Mouse (Mus musculus): ENCODE results near the gene Gclc. TPM values are rescaled to one million over a fixed set of nuclear protein-coding genes. Genes with fewer than 3 reads are reported as not detected.
A peak's percentile ranks its signal among the peaks of the same experiment; 100 is the strongest.

Gene Gclc
- total RNA-seq, 1 experiment from 2014 or later: 45.1 TPM

DNA sequence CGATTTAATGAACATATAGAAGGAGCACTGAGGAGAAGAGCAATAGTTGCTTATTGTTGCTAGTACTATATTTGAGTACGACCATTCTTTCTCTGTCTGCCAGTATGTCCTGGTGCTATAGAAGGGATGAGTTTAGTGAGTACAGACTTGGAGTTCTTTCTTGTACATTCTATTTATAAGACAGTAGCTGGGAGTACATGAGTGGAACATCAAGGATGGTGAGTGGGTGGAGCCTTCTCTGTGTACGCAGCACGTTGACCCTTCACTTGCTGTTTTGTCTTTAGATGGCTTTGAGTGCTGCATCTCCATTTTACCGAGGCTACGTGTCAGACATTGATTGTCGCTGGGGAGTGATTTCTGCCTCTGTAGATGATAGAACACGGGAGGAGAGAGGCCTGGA is 31.1 kb downstream of the Gclc start:
- DNase-seq: no peak

DNA sequence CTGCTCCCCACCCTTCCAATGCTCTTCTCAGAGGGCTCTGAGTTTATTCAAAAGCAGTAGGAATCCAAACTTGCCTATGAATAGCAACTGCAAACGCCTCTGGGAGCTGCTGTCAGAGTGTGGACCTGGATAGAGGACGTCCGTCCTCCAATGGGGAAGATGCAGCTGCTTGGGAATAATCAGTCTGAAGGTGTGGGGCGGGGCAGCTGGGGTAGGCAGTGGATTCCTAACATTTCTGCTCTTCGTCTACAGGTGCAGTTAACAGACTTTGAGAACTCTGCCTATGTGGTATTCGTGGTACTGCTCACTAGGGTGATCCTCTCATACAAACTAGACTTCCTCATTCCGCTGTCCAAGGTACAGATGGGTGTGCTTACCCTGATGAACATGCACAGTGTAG is 33.6 kb downstream of the Gclc start:
- DNase-seq: no peak

DNA sequence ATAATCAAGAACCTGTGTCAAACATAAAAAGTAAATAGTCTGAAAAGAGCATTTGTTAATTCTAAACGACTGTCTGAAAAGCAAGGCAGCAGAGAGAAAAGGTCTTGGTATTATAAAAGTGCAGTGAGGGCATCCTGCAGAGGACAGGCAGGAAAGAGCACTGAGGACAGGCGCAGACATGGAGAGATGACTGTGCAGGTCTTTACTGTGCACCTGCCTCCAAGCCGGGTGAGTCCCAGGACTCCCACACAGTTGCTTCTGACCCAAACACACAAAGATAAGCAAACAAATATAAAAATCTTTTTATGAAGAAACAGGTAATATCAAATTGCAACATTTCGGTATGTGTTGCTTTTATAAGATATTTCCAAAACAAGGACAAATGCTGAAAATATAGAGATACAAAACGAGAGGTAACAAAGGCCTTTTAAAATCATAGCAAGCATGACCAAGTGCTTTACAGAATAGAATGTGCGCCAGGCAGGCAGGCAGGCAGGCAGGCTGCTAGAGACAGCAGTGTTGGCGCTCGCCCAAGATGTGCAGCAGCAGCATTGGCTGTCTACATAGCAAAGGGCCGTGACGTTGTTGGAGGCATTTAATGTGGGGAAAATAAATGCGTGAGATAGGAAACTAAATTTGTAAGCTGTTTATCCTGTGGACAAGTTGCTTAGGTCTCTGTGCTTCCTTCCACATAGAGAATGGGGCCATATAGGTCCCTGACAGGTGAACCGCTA is 35.4 kb downstream of the Gclc start:
- DNase-seq: peak; percentile 59

DNA sequence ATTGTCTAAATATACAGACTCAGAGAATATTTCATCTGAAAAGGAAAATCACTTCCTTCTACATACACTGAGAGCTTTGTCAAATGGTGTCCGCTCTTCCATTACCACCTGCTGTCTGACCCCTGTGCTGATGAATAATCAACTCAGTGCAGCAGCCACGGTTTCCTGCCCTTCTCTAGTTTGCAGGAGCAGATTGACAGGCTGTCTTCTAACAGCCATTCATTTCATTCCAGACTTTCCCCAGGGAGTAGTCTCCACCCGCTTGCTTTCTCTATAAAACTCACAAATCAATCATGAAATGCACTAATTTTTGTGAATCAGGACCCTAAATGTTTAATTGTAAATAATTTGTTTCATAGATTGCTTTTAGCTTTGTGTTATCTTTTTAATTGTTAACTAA is 39.5 kb downstream of the Gclc start:
- DNase-seq: no peak

DNA sequence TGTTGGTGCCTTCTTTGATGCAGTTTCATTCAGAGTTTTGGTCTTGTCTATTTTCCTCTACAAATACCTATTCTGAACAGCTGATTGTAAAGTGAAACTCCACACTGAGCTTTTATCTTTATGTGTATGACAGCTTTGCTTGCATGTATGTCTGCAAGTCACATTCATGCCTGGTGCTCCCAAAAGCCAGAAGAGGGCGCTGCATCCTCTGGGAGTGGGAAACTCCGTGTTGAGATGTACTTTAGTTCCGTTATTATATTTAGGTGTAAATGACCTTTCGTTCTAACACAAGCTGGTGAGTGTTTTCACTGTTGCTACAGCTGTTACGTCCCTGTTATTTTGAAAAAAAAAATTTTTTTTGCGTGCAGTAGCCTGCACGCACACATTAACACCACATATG is 48.1 kb downstream of the Gclc start:
- peak; percentile 73 for DNase-seq

DNA sequence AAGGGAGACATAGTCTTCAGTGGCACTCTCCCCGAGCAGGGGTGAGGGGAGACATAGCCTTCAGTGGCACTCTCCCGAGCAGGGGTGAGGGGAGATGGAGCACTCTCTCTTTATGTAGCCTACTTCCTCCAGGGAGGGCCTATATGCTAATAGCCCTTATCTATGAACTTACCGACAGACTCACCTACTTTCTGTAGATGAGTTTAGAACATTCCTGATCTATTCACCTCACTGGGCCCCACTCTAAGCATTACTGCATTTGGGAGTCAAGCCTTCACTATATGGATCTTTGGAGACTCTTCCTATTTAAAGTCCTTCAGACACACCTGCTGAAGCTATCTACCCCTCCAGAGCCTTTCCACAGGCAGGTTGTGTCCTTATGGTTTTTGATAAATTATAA is 52.1 kb downstream of the Gclc start:
- no peak for DNase-seq

DNA sequence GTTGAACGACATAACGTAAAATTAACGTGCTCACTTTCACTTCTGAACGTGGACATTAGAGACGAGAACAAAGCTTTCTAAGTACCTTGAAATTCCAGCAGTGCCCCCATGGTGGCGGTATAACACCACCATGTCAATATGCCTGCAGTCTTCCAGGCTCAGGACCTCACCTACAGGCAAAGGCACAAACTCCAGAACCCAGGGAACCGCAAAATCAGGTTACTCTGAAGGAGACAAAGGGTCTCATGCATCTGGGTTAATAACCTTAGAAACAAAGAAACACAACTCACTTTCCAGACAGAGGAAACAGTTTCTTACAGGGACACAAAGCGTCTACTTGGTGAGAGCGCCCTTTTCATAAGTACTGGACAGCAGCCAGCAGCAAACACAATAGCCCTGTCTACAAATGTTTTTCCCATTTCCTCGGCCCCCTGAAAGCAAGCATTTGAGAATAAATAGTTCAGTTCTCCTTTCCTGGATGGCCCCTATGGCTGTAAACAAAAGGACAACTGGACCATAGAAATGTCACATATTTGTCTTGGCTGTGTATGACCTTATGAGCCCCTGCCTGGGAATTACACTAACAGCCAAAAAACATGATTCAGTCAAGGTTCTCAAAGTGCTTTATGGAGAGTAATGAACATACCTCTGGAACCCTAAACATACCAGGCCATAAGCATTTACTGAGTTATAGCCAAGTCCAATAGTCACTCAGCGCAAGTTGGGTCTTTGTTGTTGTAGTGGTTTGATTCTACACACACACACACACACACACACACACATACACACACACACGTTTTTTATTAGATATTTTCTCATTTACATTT is 52.7 kb downstream of the Gclc start:
- DNase-seq: peak; percentile 89

DNA sequence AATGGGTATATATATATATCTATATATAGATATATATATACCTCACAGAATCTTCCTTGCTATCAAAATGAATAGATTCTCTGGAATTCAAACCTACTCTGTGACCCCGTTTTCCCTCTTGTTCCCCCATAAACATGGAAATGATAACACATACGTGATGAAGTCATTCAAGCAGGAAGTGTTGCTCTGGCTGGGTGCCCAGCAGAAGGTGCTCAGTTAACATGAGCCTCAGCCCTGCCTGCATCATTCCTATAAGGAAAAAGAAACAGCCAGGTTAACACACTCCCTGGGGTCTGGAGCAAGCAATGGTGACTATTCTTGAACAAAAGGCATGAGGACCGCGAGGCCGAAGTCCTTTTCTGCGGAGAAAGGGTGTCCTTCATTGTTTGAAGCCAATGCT is 54.1 kb downstream of the Gclc start:
- no peak for DNase-seq

DNA sequence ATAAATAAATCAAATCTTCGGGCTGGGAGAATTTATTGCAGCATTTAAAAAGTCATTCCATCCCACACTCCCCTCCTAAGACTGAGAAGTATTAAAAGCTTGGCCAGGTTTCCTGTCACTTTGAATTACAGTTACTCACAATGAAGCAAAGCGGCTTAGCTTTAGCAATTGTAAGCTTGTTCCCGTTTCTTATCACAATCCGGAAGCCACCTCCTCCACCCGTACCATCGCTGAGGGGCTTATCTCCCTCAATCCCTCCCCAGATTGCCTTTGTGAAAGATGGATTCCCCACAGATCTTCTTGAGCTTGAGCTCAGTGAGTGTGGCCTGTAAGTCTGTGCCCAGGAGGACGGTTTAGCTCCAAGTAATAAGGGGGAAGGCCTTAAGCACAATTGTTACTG is 64.5 kb downstream of the Gclc start:
- DNase-seq: no peak

DNA sequence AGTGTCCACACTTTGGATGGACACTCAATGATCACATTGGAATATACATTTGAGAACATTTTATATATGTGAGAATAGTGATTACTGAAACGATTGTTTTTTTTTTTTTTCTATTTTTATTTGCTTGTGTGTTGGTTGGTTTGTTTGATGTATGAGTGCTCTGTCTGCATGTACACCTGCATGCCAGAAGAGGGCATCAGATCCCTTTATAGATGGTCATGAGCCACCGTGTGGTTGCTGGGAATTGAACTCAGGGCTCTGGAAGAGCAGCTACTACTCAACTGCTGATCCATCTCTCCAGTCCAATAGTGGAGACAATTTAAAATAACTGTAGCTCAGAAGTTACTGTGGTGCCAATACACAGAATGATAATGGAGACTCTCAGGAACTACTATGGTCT is 65.0 kb downstream of the Gclc start:
- no peak for DNase-seq

DNA sequence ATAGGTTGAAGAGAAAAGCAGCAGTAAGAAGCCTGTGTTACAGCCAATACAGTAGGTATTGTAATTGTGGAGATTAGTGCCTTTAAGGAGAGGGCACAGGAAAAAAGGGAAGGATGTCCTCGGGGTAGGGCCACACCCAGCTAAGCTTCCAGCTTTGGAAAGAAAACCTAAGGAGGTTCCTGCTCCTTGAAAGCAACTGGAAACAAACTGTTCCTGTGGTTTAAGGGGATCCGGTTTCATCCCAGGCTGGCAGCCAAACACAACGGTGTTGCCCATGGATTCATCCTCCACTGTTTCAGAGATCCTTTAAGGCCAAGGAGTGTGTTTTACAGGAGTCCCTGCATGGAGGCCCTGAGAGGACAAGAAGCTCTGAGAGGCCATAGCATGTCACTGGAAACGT is 66.5 kb downstream of the Gclc start:
- no peak for DNase-seq

DNA sequence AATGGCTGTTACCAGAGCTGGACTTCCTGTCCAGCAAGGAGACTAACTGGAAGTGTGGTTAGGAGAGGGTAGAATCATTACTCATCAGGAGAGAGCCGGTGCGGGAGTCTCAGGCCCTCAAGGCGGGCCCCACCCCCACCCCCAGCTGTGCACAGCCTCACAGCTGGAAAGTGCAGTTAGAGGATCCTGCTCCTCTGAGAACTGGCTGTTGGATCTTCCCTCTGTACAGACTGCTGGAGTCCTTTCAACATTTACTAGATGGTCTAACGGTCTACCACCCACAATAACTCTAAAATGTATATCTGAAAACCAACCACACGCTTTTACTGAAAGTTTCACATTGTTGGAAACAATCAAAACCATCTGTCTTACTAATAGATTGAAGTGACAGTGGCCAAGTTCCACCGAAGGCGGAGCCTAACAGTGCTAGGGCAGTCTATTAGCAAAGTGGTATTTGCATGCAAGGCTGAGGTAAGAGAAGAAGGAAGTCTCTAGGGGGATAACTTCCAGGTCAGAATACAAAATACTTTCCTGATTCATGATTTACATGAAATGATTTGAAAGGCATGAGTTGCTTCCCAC is 71.1 kb downstream of the Gclc start:
- DNase-seq: peak; percentile 54

DNA sequence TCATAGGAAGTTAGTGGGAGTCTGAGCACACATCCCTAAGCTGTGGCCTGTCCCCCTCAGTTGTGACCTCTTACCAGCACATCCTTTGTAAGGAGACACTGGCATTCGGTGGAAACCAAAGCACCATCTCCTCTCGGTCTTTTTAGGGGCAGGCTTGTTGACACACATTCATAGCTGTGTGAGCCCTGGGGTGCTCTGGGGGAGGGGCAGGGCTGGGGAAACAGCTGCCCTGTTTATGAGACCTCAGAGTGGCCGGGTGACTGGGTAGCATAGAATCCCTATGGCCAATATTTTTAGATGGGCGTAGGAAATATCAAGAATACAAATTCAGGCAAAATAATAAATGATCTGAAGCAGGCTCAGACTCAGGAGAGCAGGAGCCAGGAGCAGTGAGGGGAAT is 71.9 kb downstream of the Gclc start:
- no peak for DNase-seq

DNA sequence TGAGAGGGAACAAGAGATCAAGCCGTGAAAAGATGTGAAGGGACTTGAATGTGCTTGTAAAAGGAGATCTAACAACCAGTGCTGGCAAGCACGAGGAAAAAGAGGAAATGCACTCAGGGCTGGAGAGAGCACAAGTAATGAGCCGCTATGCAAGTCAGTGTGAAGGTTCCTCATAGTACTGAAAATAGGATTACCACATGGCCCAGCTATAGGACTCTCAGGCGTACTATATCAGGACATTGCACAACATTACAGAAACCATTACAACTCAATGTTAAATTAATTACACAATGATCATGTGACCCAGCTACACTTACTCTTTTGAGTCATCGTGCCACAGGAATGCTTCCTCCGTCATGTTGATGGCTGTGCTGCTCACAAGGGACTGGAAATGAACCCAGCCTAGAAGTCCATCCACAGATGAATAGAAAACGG is 74.2 kb downstream of the Gclc start:
- DNase-seq: no peak

DNA sequence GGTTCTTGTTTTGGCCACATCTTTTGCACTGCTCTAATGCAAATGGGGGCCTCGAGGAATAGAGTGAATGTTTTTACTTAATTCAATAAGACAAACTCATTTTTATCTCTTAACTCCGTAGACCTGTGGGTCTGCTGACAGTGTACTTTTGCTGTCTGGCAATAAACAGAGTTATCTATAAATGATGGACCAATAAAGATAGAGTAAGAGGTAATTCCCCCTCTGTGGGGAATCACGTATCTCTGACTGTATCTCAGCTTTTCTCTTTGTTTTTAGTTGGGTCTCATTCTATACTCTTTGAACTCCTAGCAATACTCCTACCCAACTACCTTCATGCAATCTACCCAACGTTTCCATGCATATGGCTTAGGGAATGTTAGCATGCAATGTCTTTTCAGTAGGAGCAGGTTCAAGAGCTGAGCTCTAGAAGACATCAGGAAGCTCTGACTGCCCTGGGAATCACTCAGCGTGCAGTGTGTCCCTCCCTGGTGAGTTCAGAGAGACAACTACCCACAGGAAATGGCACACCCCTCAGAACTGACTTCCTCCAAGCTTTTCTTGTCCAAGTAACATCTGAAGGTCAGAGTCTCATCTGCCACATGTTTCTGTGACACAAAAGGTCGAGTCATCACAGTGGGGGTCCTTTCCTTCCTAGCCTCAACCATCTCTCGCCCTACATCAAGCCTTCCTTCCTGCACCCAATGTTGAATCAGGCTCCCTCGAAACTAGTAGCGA is 80.1 kb downstream of the Gclc start:
- peak; percentile 41 for DNase-seq

DNA sequence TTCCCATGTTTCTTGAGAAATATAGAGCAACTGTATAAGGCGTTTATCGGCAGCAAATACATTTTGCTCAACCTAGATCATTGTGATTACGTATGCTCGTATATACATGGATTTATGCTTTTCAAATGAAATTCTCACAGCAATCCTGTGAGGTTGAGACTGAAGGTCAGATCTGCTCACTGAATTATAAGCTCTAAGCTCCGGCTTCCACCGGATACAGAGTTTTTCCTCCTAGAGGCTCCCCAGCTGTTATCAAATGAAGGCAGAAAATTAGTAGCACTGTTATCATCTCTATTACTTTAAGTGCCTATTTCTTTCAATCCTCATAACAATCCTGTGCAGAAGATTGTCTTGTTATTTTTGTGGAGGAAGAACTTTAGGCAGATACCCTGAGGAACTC is 80.8 kb downstream of the Gclc start:
- DNase-seq: no peak

DNA sequence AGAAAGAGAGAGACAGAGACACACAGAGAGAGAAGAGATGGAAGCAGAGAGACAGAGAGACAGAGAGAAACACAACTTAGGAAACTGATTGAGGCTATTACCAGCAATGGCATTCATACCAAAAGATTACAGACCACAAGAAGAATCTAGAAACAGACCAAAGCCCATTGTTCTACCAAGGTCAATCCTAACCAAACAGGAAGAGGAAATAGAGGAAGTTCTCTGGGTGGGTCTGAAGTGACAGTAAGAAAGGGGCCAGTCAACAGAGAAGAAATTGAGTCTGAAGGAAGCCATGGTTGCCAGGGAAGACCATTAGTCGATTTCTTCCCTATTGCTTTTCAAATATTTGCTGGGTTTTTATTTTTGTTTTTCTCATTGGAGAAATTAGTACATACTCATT is 81.4 kb downstream of the Gclc start:
- DNase-seq: no peak

DNA sequence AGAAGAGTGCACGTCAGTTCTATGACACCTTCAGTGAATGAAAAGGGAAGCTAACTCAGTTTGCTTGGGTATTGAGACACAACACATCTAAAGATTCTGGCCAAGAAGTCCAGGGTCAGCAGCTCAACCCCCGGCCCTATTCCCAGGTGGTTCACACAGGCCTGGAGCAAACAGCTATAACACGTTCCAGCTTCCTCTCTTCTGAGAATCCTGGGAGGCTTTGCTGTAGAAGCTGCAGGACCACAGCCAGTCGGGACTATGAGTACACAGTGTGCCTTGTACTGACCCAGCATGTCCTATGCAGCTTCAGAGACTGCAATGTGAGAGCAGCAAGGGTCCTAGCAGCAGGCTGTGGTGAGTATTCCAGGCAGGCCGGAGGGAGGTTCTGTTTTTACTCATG is 84.3 kb downstream of the Gclc start:
- DNase-seq: peak; percentile 49

Measured in adrenal gland, postnatal 14 days (tissue).